Mouse (Mus musculus): ENCODE results near the gene Hnrnpr.

Hnrnpr gene

GRCm38 (mm10) chr4:136310229-136311041 is at the start of gene Hnrnpr:
Gene Hnrnpr (plus strand): TSS chr4:136310942.
- peak; percentile 99 to 100 for DNase-seq (ENCODE audit: low spot score in 2 of 2)

GRCm38 (mm10) chr4:136261912-136262311 is 48.8 kb upstream of the Hnrnpr start:
- no peak for DNase-seq (ENCODE audit: low spot score in 2 of 2)

- DNase-seq (ENCODE audit: low spot score in 2 of 2) = no peak
Measured at GRCm38 (mm10) chr4:136263555-136263954, 47.2 kb upstream of the Hnrnpr start.

DNA sequence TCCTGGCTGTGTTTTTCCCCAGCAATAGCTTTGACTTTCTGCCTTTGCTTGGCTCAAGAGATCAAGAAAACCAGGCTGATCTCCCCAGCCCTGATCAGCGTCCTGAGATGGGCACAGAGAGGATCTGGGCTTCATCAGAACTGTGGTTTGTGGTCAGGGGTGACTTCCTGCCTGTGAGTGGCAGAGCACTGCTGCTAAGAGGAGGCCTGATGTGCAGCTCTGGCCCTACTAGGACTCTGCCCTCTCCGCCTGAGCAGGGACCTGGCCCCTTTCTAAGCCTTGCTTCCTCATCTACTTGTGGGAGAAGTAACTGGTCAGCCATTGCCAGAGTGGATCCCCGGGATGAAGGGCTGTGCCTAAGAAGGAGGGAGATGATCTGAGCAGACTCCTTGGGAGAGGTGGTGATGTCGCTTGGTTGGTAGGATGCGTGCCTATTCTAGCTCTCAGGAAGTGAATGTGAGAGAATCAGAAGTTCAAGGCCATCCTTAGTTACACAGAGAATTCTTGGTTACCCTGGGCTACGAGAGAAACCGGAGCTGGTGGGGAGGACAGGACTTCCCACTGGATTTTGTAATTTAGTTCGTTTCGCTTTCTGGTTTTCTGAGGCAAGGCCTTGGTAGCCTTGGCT is 43.9 kb upstream of the Hnrnpr start:
- no peak for DNase-seq (ENCODE audit: low spot score in 2 of 2)

GRCm38 (mm10) chr4:136268912-136269311 is 41.8 kb upstream of the Hnrnpr start:
- no peak for DNase-seq (ENCODE audit: low spot score in 2 of 2)

DNA sequence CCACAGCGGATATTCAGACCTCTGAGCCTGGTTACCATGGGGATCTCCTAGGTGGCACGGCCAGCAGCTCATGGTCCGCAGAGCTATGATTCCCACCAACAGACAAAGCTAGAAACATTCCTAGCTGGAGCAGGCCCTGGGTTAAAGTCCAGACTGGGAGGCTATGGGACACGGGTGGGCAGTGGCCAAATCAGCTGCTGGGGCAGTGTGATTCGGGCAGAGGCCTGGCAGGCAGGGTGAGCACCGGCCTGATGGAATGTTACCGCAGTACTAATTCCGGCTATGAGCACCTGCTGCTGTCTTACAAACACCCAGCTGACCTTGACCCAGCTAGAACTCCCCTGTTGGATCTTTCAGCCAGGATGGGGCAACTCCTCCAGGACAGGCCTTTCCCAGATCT is 40.1 kb upstream of the Hnrnpr start:
- no peak for DNase-seq (ENCODE audit: low spot score in 2 of 2)

- DNase-seq (ENCODE audit: low spot score in 2 of 2) = no peak
Measured at GRCm38 (mm10) chr4:136281097-136281496, 29.6 kb upstream of the Hnrnpr start.

DNA sequence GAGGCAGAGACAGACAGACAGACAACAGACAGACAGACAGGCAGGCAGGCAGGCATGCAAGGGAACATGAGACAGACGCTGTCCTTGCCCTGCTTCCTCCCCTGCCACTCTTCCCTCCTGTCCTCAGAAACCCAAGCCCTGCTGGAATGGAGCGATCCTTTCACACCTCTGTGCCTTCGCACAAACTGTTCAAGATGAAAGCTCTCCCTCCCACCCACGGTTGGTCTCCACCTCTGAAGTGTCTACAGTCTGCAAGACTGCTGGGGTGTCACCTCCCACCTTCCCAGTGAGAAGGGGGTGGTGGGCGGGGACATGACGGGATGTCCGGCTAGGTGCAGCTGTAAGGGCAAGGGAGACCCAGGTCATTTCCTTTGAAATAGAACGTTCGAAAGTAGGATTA is 29.1 kb upstream of the Hnrnpr start:
- no peak for DNase-seq (ENCODE audit: low spot score in 2 of 2)

- DNase-seq (ENCODE audit: low spot score in 2 of 2) = no peak
Measured at GRCm38 (mm10) chr4:136282621-136283480, 27.9 kb upstream of the Hnrnpr start.

DNA sequence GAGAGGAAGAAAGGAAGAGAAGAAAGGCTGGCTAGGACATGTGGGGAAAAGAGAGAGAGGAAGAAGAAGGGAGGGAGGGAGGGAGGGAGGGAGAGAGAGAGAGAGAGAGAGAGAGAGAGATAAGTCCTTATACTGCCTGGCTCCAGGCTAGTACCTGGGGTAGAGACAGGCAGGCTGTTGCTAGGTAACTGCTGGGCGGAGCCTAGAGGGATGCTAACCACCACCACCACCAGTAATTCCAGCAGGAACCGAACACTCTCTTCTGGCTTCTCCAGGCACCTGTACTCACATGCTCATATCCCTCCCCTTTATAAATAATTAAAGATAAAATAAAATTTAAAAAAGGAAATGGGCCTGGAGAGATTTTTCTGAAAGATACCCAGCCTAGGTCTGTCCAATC is 27.0 kb upstream of the Hnrnpr start:
- DNase-seq (ENCODE audit: low spot score in 2 of 2) = no peak

GRCm38 (mm10) chr4:136284455-136284854 is 26.3 kb upstream of the Hnrnpr start, which contains the start of gene Zfp46:
Gene Zfp46 (plus strand): TSS chr4:136284683.
- DNase-seq (ENCODE audit: low spot score in 2 of 2) = peak; percentile 70 to 82

GRCm38 (mm10) chr4:136284891-136285290 is 25.9 kb upstream of the Hnrnpr start:
- DNase-seq (ENCODE audit: low spot score in 2 of 2) = no peak

DNA sequence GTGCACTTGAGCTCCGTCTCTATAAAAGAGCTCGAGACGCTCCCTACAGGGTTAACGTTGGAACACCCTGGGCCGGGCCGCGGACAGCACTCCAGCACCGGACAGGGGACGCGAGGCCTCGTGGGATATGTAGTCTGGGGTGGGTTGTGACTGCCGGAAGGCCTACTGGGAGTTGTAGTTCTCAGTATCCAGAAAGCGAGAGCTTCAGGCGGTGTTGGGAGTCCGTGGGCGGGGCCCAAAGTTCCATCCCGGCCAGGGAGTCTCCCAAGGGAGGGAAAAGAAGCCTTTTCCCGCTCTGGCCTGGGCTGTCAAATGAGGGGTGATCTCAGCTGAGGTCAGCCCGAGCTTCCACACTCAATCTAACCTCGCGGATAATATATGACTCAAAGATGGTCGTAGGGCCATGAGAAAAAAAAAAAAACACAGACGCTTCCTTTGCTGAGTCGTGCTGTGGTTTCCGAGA is 25.4 kb upstream of the Hnrnpr start:
- peak; percentile 94 to 95 for DNase-seq (ENCODE audit: low spot score in 2 of 2)

GRCm38 (mm10) chr4:136285811-136286371 is 24.9 kb upstream of the Hnrnpr start:
- peak; percentile 94 to 96 for DNase-seq (ENCODE audit: low spot score in 2 of 2)

- no peak for DNase-seq (ENCODE audit: low spot score in 2 of 2)
Measured at GRCm38 (mm10) chr4:136289918-136290780, 20.6 kb upstream of the Hnrnpr start.

GRCm38 (mm10) chr4:136290781-136291595 is 19.8 kb upstream of the Hnrnpr start:
- DNase-seq (ENCODE audit: low spot score in 2 of 2) = no peak

DNA sequence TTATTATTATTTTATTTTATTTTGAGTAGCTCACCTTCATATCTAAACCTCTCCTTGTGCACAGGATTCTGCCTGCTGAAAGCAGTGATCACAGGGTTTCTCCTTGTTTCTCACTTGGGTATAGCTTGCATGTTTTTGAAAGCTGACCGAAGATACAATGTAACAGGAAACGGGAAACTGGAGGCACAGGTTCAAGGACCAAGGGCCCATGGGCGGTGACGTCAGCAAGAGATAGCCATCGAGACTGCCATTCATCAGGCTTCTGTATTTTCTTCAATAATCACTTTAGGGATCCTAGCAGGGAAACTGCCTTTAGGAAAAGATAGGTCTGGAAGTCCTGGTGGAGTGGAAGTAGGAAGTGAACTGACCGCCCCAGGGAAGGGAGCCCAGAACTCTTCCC is 19.1 kb upstream of the Hnrnpr start:
- DNase-seq (ENCODE audit: low spot score in 2 of 2) = no peak

DNA sequence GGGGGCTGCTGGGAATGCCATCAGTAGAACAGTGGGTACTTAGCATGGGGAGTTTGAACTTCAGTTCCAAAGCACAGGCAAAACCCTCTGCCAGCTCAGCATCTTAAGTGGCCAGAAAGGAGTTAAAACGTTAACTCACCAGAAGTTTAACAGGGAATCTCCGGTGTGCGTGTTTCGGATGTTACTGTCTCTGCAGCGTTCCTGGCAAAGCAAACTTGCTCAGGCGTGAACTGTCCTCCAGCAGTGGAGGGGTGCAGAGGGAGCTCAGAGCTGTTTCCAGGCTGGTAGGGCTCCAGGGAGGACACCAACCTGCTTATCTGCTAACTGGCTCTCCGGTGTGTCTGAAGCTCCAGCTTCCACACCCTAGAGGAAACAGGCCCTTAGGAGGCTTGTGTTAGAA is 14.8 kb upstream of the Hnrnpr start:
- DNase-seq (ENCODE audit: low spot score in 2 of 2) = no peak

DNA sequence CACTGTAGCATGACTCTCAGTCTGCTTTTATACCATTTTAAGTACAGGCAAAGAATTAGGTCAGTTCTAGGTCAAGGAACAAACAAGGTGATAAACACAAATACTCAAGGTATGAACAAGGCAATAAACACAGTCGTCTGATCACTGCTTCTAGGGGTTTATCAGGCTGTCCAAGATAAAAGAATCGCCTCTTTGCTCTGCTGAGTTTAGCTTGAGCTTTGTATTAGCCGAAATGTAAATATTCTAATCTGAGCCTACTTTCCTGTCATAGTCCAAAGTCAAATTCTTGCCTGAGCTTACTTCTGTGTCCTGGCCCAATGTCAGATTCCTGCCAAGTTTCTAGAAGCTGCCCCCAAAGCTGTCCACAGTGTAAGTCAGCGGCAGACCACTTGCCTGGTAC is 8.3 kb upstream of the Hnrnpr start:
- DNase-seq (ENCODE audit: low spot score in 2 of 2) = no peak

- DNase-seq (ENCODE audit: low spot score in 2 of 2) = no peak
Measured at GRCm38 (mm10) chr4:136304181-136304580, 6.6 kb upstream of the Hnrnpr start.

Measured in urinary bladder, postnatal 4 days (tissue).